Mouse (Mus musculus) midbrain, embryonic 16.5 days (tissue): ENCODE measurements around the gene Zfp954. TPM values are rescaled to one million over a fixed set of nuclear protein-coding genes. Genes with fewer than 3 reads are reported as not detected.

Experiments used
- ATAC-seq: fragments of 200-750 bp; cut with Nextera tagmentation; 2 replicates; pipeline ENCODE4 v1.8.0; 2017; ENCODE audit warnings: moderate TSS enrichment
- H3K27ac ChIP-seq: fragments of 300-500 bp; sonication (generic); 2 replicates; pipeline ENCODE4 v1.5.1; 2014; ENCODE audit warnings: mild to moderate bottlenecking, low read length, mixed read lengths
- H3K27me3 ChIP-seq: fragments of 300-500 bp; sonication (generic); 2 replicates; pipeline ENCODE4 v1.6.1; 2014; ENCODE audit warnings: low read depth, low read length, mixed read lengths; ENCODE audit not compliant: control insufficient read depth, insufficient read depth
- H3K36me3 ChIP-seq: fragments of 300-500 bp; sonication (generic); 2 replicates; pipeline ENCODE4 v1.6.1; 2014; ENCODE audit warnings: mild to moderate bottlenecking, low read length, moderate library complexity, mixed read lengths; ENCODE audit not compliant: control insufficient read depth, insufficient read depth
- H3K4me1 ChIP-seq: fragments of 300-500 bp; sonication (generic); 2 replicates; pipeline ENCODE4 v1.6.1; 2014; ENCODE audit warnings: mild to moderate bottlenecking, low read length, mixed read lengths; ENCODE audit not compliant: control insufficient read depth, insufficient read depth
- H3K4me2 ChIP-seq: fragments of 300-500 bp; sonication (generic); 2 replicates; pipeline ENCODE4 v1.6.1; 2014; ENCODE audit warnings: mild to moderate bottlenecking, low read length, mixed read lengths
- H3K4me3 ChIP-seq: fragments of 300-500 bp; sonication (generic); 2 replicates; pipeline ENCODE4 v1.5.1; 2014; ENCODE audit warnings: low read depth, mild to moderate bottlenecking, low read length, moderate library complexity, mixed read lengths
- H3K9ac ChIP-seq: fragments of 300-500 bp; sonication (generic); 2 replicates; pipeline ENCODE4 v1.6.1; 2014; ENCODE audit warnings: low read depth, low read length, mixed read lengths
- H3K9me3 ChIP-seq: fragments of 300-500 bp; sonication (generic); replicated peaks from 2 replicates; pipeline ENCODE4 v1.6.1; 2014; ENCODE audit warnings: mild to moderate bottlenecking, low read length, mixed read lengths; ENCODE audit not compliant: control insufficient read depth, poor library complexity, severe bottlenecking
- WGBS: fragments of 180-500 bp; shearing (Covaris S2); extraction: QIAGEN DNeasy Blood & Tissue Kit; methylation state at CpG from one replicate; pipeline ENCODE4 v1.1.7; 2014; 5-methylcytosine and 5-hydroxymethylcytosine counted together
- polyA plus RNA-seq: library from polyadenylated mRNA; unstranded; fragments of >200 nt; fragmentation: Nextera tagmentation; extraction: Ambion mirVana; gene quantifications from 2 replicates; pipeline ENCODE4 v1.2.1, GENCODE M21; 2015

Zfp954 gene
- polyA plus RNA-seq, 1 experiment from 2014 or later = 24.3 TPM

DNA sequence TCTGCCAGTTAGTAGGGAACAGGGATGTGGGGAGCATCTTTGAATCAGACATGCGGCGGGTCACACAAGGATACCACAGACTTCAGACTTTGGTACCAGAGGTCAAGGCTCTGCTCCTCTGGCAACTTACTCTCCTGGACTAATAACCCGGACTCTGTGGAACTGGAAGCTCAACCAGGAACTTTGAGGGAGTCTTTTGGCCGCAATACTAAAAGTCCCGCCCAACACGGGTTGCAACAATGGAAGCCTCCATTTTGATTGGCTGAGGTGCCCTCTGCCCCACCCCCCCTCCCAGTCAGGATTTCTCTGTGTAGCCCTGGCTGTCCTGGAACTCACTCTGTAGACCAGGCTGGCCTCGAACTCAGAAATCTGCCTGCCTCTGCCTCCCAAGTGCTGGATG is 12.8 kb downstream of the Zfp954 start:
- H3K27ac ChIP-seq = no peak overlapping the region
- no peak overlapping the region for H3K4me2 ChIP-seq
- H3K36me3 ChIP-seq = peaks cover 3% of the 10 kb centered on the region
- 93% methylated on average over 7 of the region's 7 CpGs for WGBS
- no peak overlapping the region for H3K4me3 ChIP-seq
- no peaks in the 10 kb centered on the region for H3K4me1 ChIP-seq
- H3K9me3 ChIP-seq = no peaks in the 10 kb centered on the region
- H3K9ac ChIP-seq = no peak overlapping the region
- no peaks in the 10 kb centered on the region for H3K27me3 ChIP-seq
- ATAC-seq = no peak

Other genes starting within 250 kb of the Zfp954 start
- not detected in 2 replicates for gene Aurkc, start 126.2 kb downstream of the Zfp954 start, polyA plus RNA-seq
- gene Zfp773, start 15.3 kb upstream of the Zfp954 start, polyA plus RNA-seq = 17.5 and 18.2 TPM in 2 replicates
- 3.5 TPM in 2 replicates for gene Zfp418, start 49.8 kb upstream of the Zfp954 start, polyA plus RNA-seq
- 9.8 and 10.6 TPM in 2 replicates for gene Zfp772, start 88.5 kb upstream of the Zfp954 start, polyA plus RNA-seq
- 1.5 and 1.7 TPM in 2 replicates for gene Vmn2r29, start 125.8 kb upstream of the Zfp954 start, polyA plus RNA-seq
- 13.8 and 16.3 TPM in 2 replicates for gene Gm45844, start 156.8 kb upstream of the Zfp954 start, polyA plus RNA-seq
- gene Clcn4, start 179.4 kb upstream of the Zfp954 start, polyA plus RNA-seq = 221 and 229 TPM in 2 replicates
- not detected in 2 replicates for gene Vmn2r30, start 216.1 kb upstream of the Zfp954 start, polyA plus RNA-seq